Mouse (Mus musculus) cortical plate, adult 2 months (tissue): ENCODE data around the gene Pde3b. TPM values are rescaled to one million over a fixed set of nuclear protein-coding genes. Genes with fewer than 3 reads are reported as not detected.
A peak's percentile ranks its signal among the peaks of the same experiment; 100 is the strongest.

Source experiments
- H3K27ac ChIP-seq: fragments of 200-500 bp; 2 replicates; pipeline ENCODE4 v1.5.1; 2012; ENCODE audit warnings: low read length, control low read depth, inconsistent platforms; ENCODE audit not compliant: insufficient read depth
- H3K4me1 ChIP-seq: fragments of 200-500 bp; 2 replicates; pipeline ENCODE4 v1.6.1; 2011; ENCODE audit warnings: low read length; ENCODE audit not compliant: control insufficient read depth, insufficient read depth
- H3K4me3 ChIP-seq: fragments of 200-500 bp; 2 replicates; pipeline ENCODE4 v1.5.1; 2011; ENCODE audit warnings: mild to moderate bottlenecking, low read length, control low read depth; ENCODE audit not compliant: insufficient read depth
- CTCF ChIP-seq: fragments of 200-500 bp; IDR thresholded peaks from 2 replicates; pipeline ENCODE4 v1.5.1; 2011; ENCODE audit warnings: mild to moderate bottlenecking, control low read depth, low read length; ENCODE audit not compliant: insufficient read depth; ENCODE audit errors: extremely low read depth
- POLR2A ChIP-seq: fragments of 200-500 bp; IDR thresholded peaks from 2 replicates; pipeline ENCODE4 v1.6.1; 2011; ENCODE audit warnings: mild to moderate bottlenecking, low read length, control low read depth; ENCODE audit not compliant: insufficient read depth; ENCODE audit errors: extremely low read depth
- polyA plus RNA-seq: library from polyadenylated mRNA; depleted of rRNA; stranded (reverse); fragments of >200 nt; gene quantifications from 2 replicates; pipeline ENCODE4 v1.2.3, GENCODE M21; 2012

The Pde3b gene
- polyA plus RNA-seq, 1 experiment = 7.3 TPM

GRCm38 (mm10) chr7:114474889-114475288 lies 59.8 kb downstream of the Pde3b start:
- no peak for TF ChIP-seq POLR2A
- no peak for TF ChIP-seq CTCF

GRCm38 (mm10) chr7:114477884-114478283 lies 62.8 kb downstream of the Pde3b start:
- TF ChIP-seq CTCF = no peak
- TF ChIP-seq POLR2A = no peak
- no peaks in the 10 kb centered on the region for H3K4me1 ChIP-seq

More at GRCm38 (mm10) chr7:114474889-114475288, 59.8 kb downstream of the Pde3b start:
- H3K4me3 ChIP-seq = no peak overlapping the region
- H3K27ac ChIP-seq = no peak overlapping the region
- no peaks in the 10 kb centered on the region; the same call in 1 of the 2 replicates for H3K4me1 ChIP-seq

GRCm38 (mm10) chr7:114478901-114479300 lies 63.8 kb downstream of the Pde3b start:
- H3K4me1 ChIP-seq = no peaks in the 10 kb centered on the region
- no peak overlapping the region for H3K4me3 ChIP-seq
- TF ChIP-seq POLR2A (no peak), CTCF (no peak)
- H3K27ac ChIP-seq = no peak overlapping the region

More at GRCm38 (mm10) chr7:114477884-114478283, 62.8 kb downstream of the Pde3b start:
- Histone ChIP-seq H3K4me3 (no peak overlapping the region), H3K27ac (no peak overlapping the region)

GRCm38 (mm10) chr7:114479779-114480178 lies 64.7 kb downstream of the Pde3b start:
- Histone ChIP-seq H3K4me1 (no peaks in the 10 kb centered on the region), H3K27ac (no peak overlapping the region), H3K4me3 (no peak overlapping the region)
- TF ChIP-seq POLR2A (no peak), CTCF (no peak)

GRCm38 (mm10) chr7:114480196-114480989 lies 65.3 kb downstream of the Pde3b start:
- H3K27ac ChIP-seq = no peak overlapping the region
- TF ChIP-seq POLR2A (no peak), CTCF (no peak)
- no peaks in the 10 kb centered on the region for H3K4me1 ChIP-seq
- H3K4me3 ChIP-seq = no peak overlapping the region

GRCm38 (mm10) chr7:114481008-114481407 lies 65.9 kb downstream of the Pde3b start:
- Histone ChIP-seq H3K4me3 (no peak overlapping the region), H3K27ac (no peak overlapping the region), H3K4me1 (no peaks in the 10 kb centered on the region)
- TF ChIP-seq POLR2A = no peak
- TF ChIP-seq CTCF = no peak

- no peak for TF ChIP-seq POLR2A
- TF ChIP-seq CTCF = no peak
- Histone ChIP-seq H3K4me3 (no peak overlapping the region), H3K4me1 (no peaks in the 10 kb centered on the region), H3K27ac (no peak overlapping the region)
Measured at GRCm38 (mm10) chr7:114481429-114481931, 66.4 kb downstream of the Pde3b start.

GRCm38 (mm10) chr7:114492540-114492939 lies 77.5 kb downstream of the Pde3b start:
- TF ChIP-seq POLR2A = no peak
- no peak for TF ChIP-seq CTCF
- H3K4me1 ChIP-seq = peaks cover 2% of the 10 kb centered on the region
- H3K4me3 ChIP-seq = no peak overlapping the region
- no peak overlapping the region for H3K27ac ChIP-seq

GRCm38 (mm10) chr7:114494033-114494432 lies 79.0 kb downstream of the Pde3b start:
- Histone ChIP-seq H3K27ac (no peak overlapping the region), H3K4me1 (peaks cover 2% of the 10 kb centered on the region), H3K4me3 (no peak overlapping the region)
- TF ChIP-seq CTCF (peak; percentile 35; the same call in 1 of the 2 replicates), POLR2A (no peak)

GRCm38 (mm10) chr7:114499293-114499692 lies 84.2 kb downstream of the Pde3b start:
- H3K4me1 ChIP-seq = no peaks in the 10 kb centered on the region
- H3K27ac ChIP-seq = no peak overlapping the region
- H3K4me3 ChIP-seq = no peak overlapping the region
- no peak for TF ChIP-seq POLR2A
- TF ChIP-seq CTCF = no peak
